Mouse (Mus musculus): ENCODE data around the gene Snx17. TPM values are rescaled to one million over a fixed set of nuclear protein-coding genes. Genes with fewer than 3 reads are reported as not detected.

The Snx17 gene
- polyA plus RNA-seq, 1 experiment from 2014 or later: 144 TPM

- Histone ChIP-seq H3K27me3 (ENCODE audit: control insufficient read depth, insufficient read depth, low read length) (no peaks in the 10 kb centered on the region), H3K4me2 (ENCODE audit: low read depth, severe bottlenecking) (peak overlapping the region; percentile 66), H3K4me3 (ENCODE audit: low read depth, low read length) (peak overlapping the region; percentile 94), H3K4me1 (ENCODE audit: control insufficient read depth, insufficient read depth, low read length) (no peaks in the 10 kb centered on the region), H3K27ac (replicated peaks; ENCODE audit: low read depth, low read length) (peak overlapping the region; percentile 96), H3K9ac (ENCODE audit: low read length) (peak overlapping the region; percentile 75), H3K36me3 (ENCODE audit: control insufficient read depth, insufficient read depth, low read length) (no peaks in the 10 kb centered on the region; the same call in 1 of the 2 replicates), H3K9me3 (ENCODE audit: control insufficient read depth, low read length) (no peaks in the 10 kb centered on the region)
- ATAC-seq (ENCODE audit: insufficient number of reproducible peaks, low FRiP score, low TSS enrichment, low read depth) (peak; percentile 70; the same call in 1 of the 2 replicates), DNase-seq (ENCODE audit: low spot score) (no peak)
- under 1% methylated on average over 25 of the region's 25 CpGs for WGBS
Measured at GRCm38 (mm10) chr5:31179301-31179765, 13.7 kb upstream of the Snx17 start.

GRCm38 (mm10) chr5:31179766-31180630 is 13.0 kb upstream of the Snx17 start, which contains the start of the genes Gm29609 and Gtf3c2:
Gene Gm29609, minus strand, starts transcription at chr5:31179911.
Gene Gtf3c2, minus strand, starts transcription at chr5:31180144.
- H3K4me2 ChIP-seq (ENCODE audit: low read depth, severe bottlenecking): peak within 1 kb of the TSS; percentile 69
- under 1% methylated on average over 59 of the region's 59 CpGs for WGBS
- H3K4me3 ChIP-seq (ENCODE audit: low read depth, low read length): peak within 1 kb of the TSS; percentile 94
- peak within 1 kb of the TSS; percentile 96 for H3K27ac ChIP-seq (replicated peaks; ENCODE audit: low read depth, low read length)
- ATAC-seq (ENCODE audit: insufficient number of reproducible peaks, low FRiP score, low TSS enrichment, low read depth) (peak; percentile 94), DNase-seq (ENCODE audit: low spot score) (peak; percentile 95)
- no peaks in the 10 kb centered on the region for H3K9me3 ChIP-seq (ENCODE audit: control insufficient read depth, low read length)
- H3K36me3 ChIP-seq (ENCODE audit: control insufficient read depth, insufficient read depth, low read length): no peaks in the 10 kb centered on the region
- H3K4me1 ChIP-seq (ENCODE audit: control insufficient read depth, insufficient read depth, low read length): no peaks in the 10 kb centered on the region
- H3K9ac ChIP-seq (ENCODE audit: low read length): peak within 1 kb of the TSS; percentile 75
- H3K27me3 ChIP-seq (ENCODE audit: control insufficient read depth, insufficient read depth, low read length): no peaks in the 10 kb centered on the region

GRCm38 (mm10) chr5:31181183-31181770 is 11.8 kb upstream of the Snx17 start:
- 93% methylated on average over 9 of the region's 9 CpGs for WGBS
- no peak overlapping the region for H3K9ac ChIP-seq (ENCODE audit: low read length)
- H3K27ac ChIP-seq (replicated peaks; ENCODE audit: low read depth, low read length): no peak overlapping the region
- H3K4me1 ChIP-seq (ENCODE audit: control insufficient read depth, insufficient read depth, low read length): no peaks in the 10 kb centered on the region
- ATAC-seq (ENCODE audit: insufficient number of reproducible peaks, low FRiP score, low TSS enrichment, low read depth) (no peak), DNase-seq (ENCODE audit: low spot score) (no peak)
- no peak overlapping the region; the same call in 1 of the 2 replicates for H3K4me3 ChIP-seq (ENCODE audit: low read depth, low read length)
- H3K36me3 ChIP-seq (ENCODE audit: control insufficient read depth, insufficient read depth, low read length): no peaks in the 10 kb centered on the region
- no peaks in the 10 kb centered on the region for H3K27me3 ChIP-seq (ENCODE audit: control insufficient read depth, insufficient read depth, low read length)
- H3K9me3 ChIP-seq (ENCODE audit: control insufficient read depth, low read length): no peaks in the 10 kb centered on the region
- H3K4me2 ChIP-seq (ENCODE audit: low read depth, severe bottlenecking): no peak overlapping the region

GRCm38 (mm10) chr5:31183678-31184077 is 9.3 kb upstream of the Snx17 start:
- DNase-seq (ENCODE audit: low spot score): no peak
- Histone ChIP-seq H3K9me3 (ENCODE audit: control insufficient read depth, low read length) (no peaks in the 10 kb centered on the region), H3K36me3 (ENCODE audit: control insufficient read depth, insufficient read depth, low read length) (peaks cover 8% of the 10 kb centered on the region), H3K9ac (ENCODE audit: low read length) (no peak overlapping the region), H3K27me3 (ENCODE audit: control insufficient read depth, insufficient read depth, low read length) (no peaks in the 10 kb centered on the region), H3K4me1 (ENCODE audit: control insufficient read depth, insufficient read depth, low read length) (no peaks in the 10 kb centered on the region), H3K4me2 (ENCODE audit: low read depth, severe bottlenecking) (no peak overlapping the region), H3K4me3 (ENCODE audit: low read depth, low read length) (no peak overlapping the region), H3K27ac (replicated peaks; ENCODE audit: low read depth, low read length) (no peak overlapping the region)
- 62% methylated on average over 4 of the region's 4 CpGs for WGBS
- ATAC-seq (ENCODE audit: insufficient number of reproducible peaks, low FRiP score, low TSS enrichment, low read depth): no peak

- no peak overlapping the region for H3K27ac ChIP-seq (replicated peaks; ENCODE audit: low read depth, low read length)
- H3K9ac ChIP-seq (ENCODE audit: low read length): no peak overlapping the region
- no peaks in the 10 kb centered on the region for H3K9me3 ChIP-seq (ENCODE audit: control insufficient read depth, low read length)
- peaks cover 20% of the 10 kb centered on the region for H3K36me3 ChIP-seq (ENCODE audit: control insufficient read depth, insufficient read depth, low read length)
- no peaks in the 10 kb centered on the region for H3K27me3 ChIP-seq (ENCODE audit: control insufficient read depth, insufficient read depth, low read length)
- H3K4me2 ChIP-seq (ENCODE audit: low read depth, severe bottlenecking): no peak overlapping the region
- no peak overlapping the region for H3K4me3 ChIP-seq (ENCODE audit: low read depth, low read length)
- peaks cover 8% of the 10 kb centered on the region; the same call in 1 of the 2 replicates for H3K4me1 ChIP-seq (ENCODE audit: control insufficient read depth, insufficient read depth, low read length)
- ATAC-seq (ENCODE audit: insufficient number of reproducible peaks, low FRiP score, low TSS enrichment, low read depth) (no peak), DNase-seq (ENCODE audit: low spot score) (no peak)
- WGBS: 80% methylated on average over 4 of the region's 4 CpGs
Measured at GRCm38 (mm10) chr5:31188223-31188840, 4.7 kb upstream of the Snx17 start.

- ATAC-seq (ENCODE audit: insufficient number of reproducible peaks, low FRiP score, low TSS enrichment, low read depth) (no peak), DNase-seq (ENCODE audit: low spot score) (no peak)
- Histone ChIP-seq H3K36me3 (ENCODE audit: control insufficient read depth, insufficient read depth, low read length) (peaks cover 21% of the 10 kb centered on the region), H3K4me1 (ENCODE audit: control insufficient read depth, insufficient read depth, low read length) (peaks cover 14% of the 10 kb centered on the region), H3K9ac (ENCODE audit: low read length) (no peak overlapping the region), H3K4me2 (ENCODE audit: low read depth, severe bottlenecking) (no peak overlapping the region), H3K4me3 (ENCODE audit: low read depth, low read length) (no peak overlapping the region), H3K9me3 (ENCODE audit: control insufficient read depth, low read length) (no peaks in the 10 kb centered on the region), H3K27ac (replicated peaks; ENCODE audit: low read depth, low read length) (no peak overlapping the region), H3K27me3 (ENCODE audit: control insufficient read depth, insufficient read depth, low read length) (no peaks in the 10 kb centered on the region)
- WGBS: 88% methylated on average over 9 of the region's 9 CpGs
Measured at GRCm38 (mm10) chr5:31190201-31190600, 2.8 kb upstream of the Snx17 start.

- peak; percentile 61 for ATAC-seq (ENCODE audit: insufficient number of reproducible peaks, low FRiP score, low TSS enrichment, low read depth)
- Histone ChIP-seq H3K9ac (ENCODE audit: low read length) (peak overlapping the region; percentile 67), H3K36me3 (ENCODE audit: control insufficient read depth, insufficient read depth, low read length) (peaks cover 33% of the 10 kb centered on the region)
Measured at GRCm38 (mm10) chr5:31192045-31192938, 735 bp upstream of the Snx17 start.

More at GRCm38 (mm10) chr5:31192045-31192938, 735 bp upstream of the Snx17 start:
- H3K4me1 ChIP-seq (ENCODE audit: control insufficient read depth, insufficient read depth, low read length): peaks cover 14% of the 10 kb centered on the region
- DNase-seq (ENCODE audit: low spot score): no peak
- WGBS: 13% methylated on average over 42 of the region's 42 CpGs
- H3K27ac ChIP-seq (replicated peaks; ENCODE audit: low read depth, low read length): no peak overlapping the region; the same call in 1 of the 2 replicates
- no peaks in the 10 kb centered on the region; the same call in 1 of the 2 replicates for H3K9me3 ChIP-seq (ENCODE audit: control insufficient read depth, low read length)
- peak overlapping the region; percentile 90 for H3K4me3 ChIP-seq (ENCODE audit: low read depth, low read length)
- H3K27me3 ChIP-seq (ENCODE audit: control insufficient read depth, insufficient read depth, low read length): no peaks in the 10 kb centered on the region
- peak overlapping the region; percentile 51 for H3K4me2 ChIP-seq (ENCODE audit: low read depth, severe bottlenecking)

Measured in limb, embryonic 11.5 days (tissue).